Mouse (Mus musculus): ENCODE measurements around the gene Porcn.
A peak's percentile ranks its signal among the peaks of the same experiment; 100 is the strongest.

Porcn gene

GRCm38 (mm10) chrX:8205551-8205950 is 774 bp downstream of the Porcn start:
- no peak for DNase-seq

- no peak for DNase-seq
These were observed 1.2 kb downstream of the Porcn start for GRCm38 (mm10) chrX:8205088-8205487.

- DNase-seq: no peak
These were observed 2.2 kb downstream of the Porcn start for GRCm38 (mm10) chrX:8204076-8204475.

DNA sequence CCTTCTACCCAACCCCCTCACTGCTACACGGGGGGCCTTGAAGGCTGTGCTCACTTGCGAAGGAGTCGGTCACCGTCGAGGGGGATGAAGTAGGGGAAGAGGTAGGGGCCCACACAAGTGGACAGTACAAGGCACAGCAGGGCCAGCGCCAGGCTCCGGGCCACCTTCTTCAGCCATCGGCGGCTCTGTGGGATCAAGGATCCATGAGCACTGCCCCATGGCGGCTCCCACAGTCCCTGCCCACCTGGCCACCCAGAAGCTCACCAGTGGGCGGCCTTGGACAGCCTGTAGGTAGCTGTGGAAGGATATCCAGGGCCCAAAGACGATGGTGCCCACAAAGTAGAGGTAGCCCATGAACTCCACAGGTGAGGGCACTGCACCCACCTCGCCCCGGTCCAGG is 3.2 kb downstream of the Porcn start:
- no peak for DNase-seq

GRCm38 (mm10) chrX:8193419-8193723 is 13.0 kb downstream of the Porcn start, which contains the start of gene Ebp:
Gene Ebp, minus strand, starts transcription at chrX:8193512.
- DNase-seq: no peak

- DNase-seq: peak; percentile 74
These were observed 13.5 kb downstream of the Porcn start for GRCm38 (mm10) chrX:8192640-8193418.

GRCm38 (mm10) chrX:8192126-8192639 is 14.1 kb downstream of the Porcn start:
- DNase-seq: no peak

GRCm38 (mm10) chrX:8182871-8183540 is 23.3 kb downstream of the Porcn start:
- no peak for DNase-seq

GRCm38 (mm10) chrX:8179646-8180045 is 26.7 kb downstream of the Porcn start:
- DNase-seq: no peak

- DNase-seq: no peak
These were observed 27.5 kb downstream of the Porcn start for GRCm38 (mm10) chrX:8178871-8179270.

DNA sequence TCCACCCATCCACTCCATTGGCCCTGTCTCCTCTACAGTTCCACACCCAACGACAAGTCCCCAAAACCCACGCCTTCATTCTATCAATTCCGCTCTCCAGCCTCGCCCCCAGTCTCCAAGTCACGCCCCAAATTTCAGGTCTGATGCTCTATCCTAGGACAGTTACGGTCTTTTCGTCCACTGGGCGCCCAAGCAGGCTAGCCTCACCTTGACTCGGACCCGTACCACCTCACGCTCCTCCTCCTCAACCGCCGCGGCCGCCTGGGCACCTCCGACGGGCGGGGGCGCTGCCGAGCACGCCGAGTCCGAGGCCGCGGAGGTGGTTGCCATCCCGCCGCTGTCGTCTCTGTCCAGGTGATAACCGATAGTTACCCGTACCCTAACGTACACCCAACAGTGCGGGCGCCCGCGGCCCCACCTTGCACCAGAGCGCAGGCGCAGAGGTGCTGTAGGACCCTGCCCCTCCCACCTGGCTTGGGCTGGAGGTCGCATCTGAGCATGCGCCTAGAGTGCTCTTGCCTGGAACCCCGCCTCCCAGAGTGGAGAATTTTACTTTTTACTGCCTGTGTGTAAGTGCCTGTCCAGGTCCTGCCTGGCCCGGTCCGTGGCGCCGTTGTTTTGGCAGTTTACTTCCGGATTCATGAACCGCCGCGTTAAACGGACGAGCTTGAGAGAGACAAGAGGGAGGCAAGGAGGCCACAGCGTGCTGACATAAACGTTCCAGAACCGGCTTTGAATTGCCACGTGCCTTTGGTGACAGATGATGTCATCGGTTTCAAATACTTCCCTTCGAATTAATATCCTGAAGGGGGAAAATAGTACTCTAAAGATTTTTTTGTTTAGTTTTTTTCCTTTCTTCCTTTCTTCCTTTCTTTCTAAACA is 30.6 kb downstream of the Porcn start, which contains the start of gene Tbc1d25:
TSS of gene Tbc1d25 (minus strand) at position 678 of the 882 bp plus-strand sequence.
- peak; percentile 87 for DNase-seq

DNA sequence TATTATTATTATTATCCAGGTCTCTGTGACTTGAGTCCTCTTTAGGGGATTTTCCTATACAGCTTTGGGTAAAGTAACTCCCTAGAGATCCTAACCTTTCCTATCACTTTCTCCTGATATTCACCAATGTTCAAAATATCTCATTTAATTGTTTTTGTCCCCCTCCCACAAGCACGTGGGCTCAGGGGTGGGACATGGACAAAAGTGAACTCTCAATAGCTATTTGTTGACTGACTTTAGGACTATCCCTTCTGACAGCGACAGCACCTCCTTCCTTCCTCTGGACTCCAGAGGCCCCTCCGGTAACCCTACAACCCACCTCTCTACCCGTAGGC is 31.2 kb downstream of the Porcn start:
- DNase-seq: no peak

- no peak for DNase-seq
These were observed 38.3 kb downstream of the Porcn start for GRCm38 (mm10) chrX:8167716-8168647.

DNA sequence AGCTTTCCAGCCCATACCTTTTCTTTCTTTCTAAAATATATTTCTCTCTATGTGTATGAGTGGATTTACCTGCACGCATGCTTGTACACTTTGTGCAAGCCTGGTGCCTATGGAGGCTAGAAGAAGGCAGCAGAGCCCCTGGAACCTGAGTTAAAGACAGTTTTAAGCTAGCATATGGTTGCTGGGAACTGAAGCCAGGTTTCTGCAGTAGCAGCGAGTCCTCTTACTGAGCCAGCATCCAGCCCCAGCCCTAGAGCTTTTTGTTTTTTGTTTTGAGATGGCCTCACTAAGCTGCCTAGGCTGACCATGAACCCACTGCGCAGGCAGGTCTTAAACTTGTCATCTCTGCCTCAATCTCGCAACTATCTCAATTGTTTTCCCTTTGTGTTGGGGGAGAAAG is 41.9 kb downstream of the Porcn start:
- no peak for DNase-seq

- DNase-seq: no peak
These were observed 43.2 kb downstream of the Porcn start for GRCm38 (mm10) chrX:8163076-8163475.

DNA sequence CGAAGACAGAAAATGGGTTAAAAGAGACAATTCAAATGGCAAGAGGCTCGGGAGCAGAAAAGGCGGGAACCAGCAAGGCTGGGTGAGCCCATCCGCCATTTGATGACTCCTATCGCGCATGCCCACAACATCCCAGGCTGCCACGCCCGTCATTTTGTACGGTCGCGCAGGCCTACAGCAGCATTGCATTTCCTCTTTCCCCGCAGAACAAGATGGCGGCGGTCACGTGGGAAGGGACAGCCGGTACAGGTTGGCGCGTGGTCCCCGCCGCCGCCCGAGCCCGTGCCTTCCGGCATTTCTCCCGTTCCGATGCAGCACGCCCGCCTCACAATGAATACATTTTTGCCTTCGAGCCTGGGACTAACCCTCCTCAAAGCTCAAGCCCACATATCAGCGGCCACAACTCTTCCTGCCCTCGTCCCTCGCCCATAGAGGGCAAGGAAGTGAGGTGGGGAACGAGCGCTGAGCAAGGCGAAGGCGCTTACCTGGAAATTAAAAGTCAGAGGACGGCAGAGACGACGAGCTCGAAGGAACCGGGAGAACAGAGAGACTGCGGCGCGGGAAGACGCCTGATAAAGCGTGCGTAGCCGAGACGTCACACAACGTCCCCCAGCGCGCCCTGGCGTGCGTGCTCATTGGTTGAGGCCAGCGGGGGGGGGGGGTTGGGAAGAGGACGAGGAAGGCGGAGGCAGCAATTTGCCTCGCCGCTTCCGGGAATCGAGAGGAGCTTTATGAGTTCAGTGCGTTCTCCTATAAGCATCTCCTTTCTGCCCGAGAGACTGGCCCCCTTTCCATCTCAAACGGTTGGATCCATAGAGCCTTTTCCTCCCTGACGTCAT is 61.0 kb downstream of the Porcn start, which contains the start of gene Rbm3:
TSS of gene Rbm3 (minus strand) at position 728 of the 839 bp plus-strand sequence.
- DNase-seq: peak; percentile 86

Data from thymus, postnatal 4 days (tissue).